Mouse (Mus musculus) CH12.LX (cell line): ENCODE results near the gene Ube4b. TPM values are rescaled to one million over a fixed set of nuclear protein-coding genes. Genes with fewer than 3 reads are reported as not detected.

Experiments
- DNase-seq: peaks from one replicate; pipeline ENCODE4 v3.0.0-alpha.2; 2013; ENCODE audit errors: extremely low read depth
- H3K27ac ChIP-seq: 2 replicates; pipeline ENCODE4 v1.5.1; 2012; ENCODE audit warnings: low read depth, mild to moderate bottlenecking, control low read depth, moderate library complexity; ENCODE audit not compliant: insufficient read depth
- H3K27me3 ChIP-seq: replicated peaks from 2 replicates; pipeline ENCODE3; 2012; ENCODE audit warnings: inconsistent platforms
- H3K36me3 ChIP-seq, 2 experiments: replicated peaks in 1 of 2; 2 replicates each; pipeline versions ENCODE3 to v1.6.1; 2012; ENCODE audit warnings: inconsistent platforms in 1 of 2, low read length in 1 of 2, mild to moderate bottlenecking in 1 of 2, mixed read lengths in 1 of 2, moderate library complexity in 1 of 2; ENCODE audit not compliant: control insufficient read depth in 1 of 2, insufficient read depth in 1 of 2
- H3K4me1 ChIP-seq, 2 experiments: 2 replicates each; pipeline ENCODE4 v1.6.1; 2012; ENCODE audit warnings: inconsistent platforms in 1 of 2, moderate library complexity in 1 of 2; ENCODE audit not compliant: insufficient read depth in 2 of 2, control insufficient read depth in 1 of 2
- H3K4me2 ChIP-seq: 2 replicates; pipeline ENCODE4 v1.6.1; 2012; ENCODE audit warnings: low read depth, mild to moderate bottlenecking, control low read depth; ENCODE audit not compliant: poor library complexity, insufficient read depth, severe bottlenecking
- H3K4me3 ChIP-seq, 3 experiments: fragments of 150-350 bp in 1 of 3; sonication (generic) in 1 of 3; replicated peaks in 1 of 3; 2 replicates each; pipeline versions ENCODE3 to v1.5.1; 2011 to 2012; ENCODE audit warnings: low read depth in 2 of 3, low read length in 2 of 3, mild to moderate bottlenecking in 2 of 3, moderate library complexity in 2 of 3, control low read depth in 1 of 3, improper control_type of control experiment in 1 of 3, inconsistent platforms in 1 of 3, mixed read lengths in 1 of 3; ENCODE audit not compliant: poor library complexity in 1 of 3
- H3K79me2 ChIP-seq: replicated peaks from 2 replicates; pipeline ENCODE4 v1.6.1; 2012; ENCODE audit warnings: mild to moderate bottlenecking, moderate library complexity; ENCODE audit not compliant: control insufficient read depth, poor library complexity, insufficient read depth, severe bottlenecking; ENCODE audit errors: extremely low read depth
- H3K9ac ChIP-seq: 2 replicates; pipeline ENCODE4 v1.6.1; 2012; ENCODE audit warnings: low read depth, mild to moderate bottlenecking, control low read depth, moderate library complexity; ENCODE audit not compliant: insufficient read depth
- H3K9me3 ChIP-seq: replicated peaks from 2 replicates; pipeline ENCODE3; 2012; ENCODE audit warnings: low read length, inconsistent platforms, mixed read lengths
- CHD1 ChIP-seq: IDR thresholded peaks from 2 replicates; pipeline ENCODE4 v1.6.1; 2012; ENCODE audit warnings: low read depth, low read length, improper control_type of control experiment, inconsistent platforms
- CTCF ChIP-seq, 2 experiments: IDR thresholded peaks in 1 of 2; conservative IDR thresholded peaks in 1 of 2; 2 replicates each; pipeline ENCODE4 v1.5.1; 2011 to 2012; ENCODE audit warnings: low read depth in 2 of 2, low read length in 2 of 2, improper control_type of control experiment in 1 of 2, inconsistent platforms in 1 of 2, mild to moderate bottlenecking in 1 of 2, moderate library complexity in 1 of 2
- ELF1 ChIP-seq: IDR thresholded peaks from 2 replicates; pipeline ENCODE4 v1.6.1; 2014; ENCODE audit warnings: low read depth, mild to moderate bottlenecking, inconsistent platforms, low read length, improper control_type of control experiment
- GABPA ChIP-seq: IDR thresholded peaks from 2 replicates; pipeline ENCODE4 v1.6.1; 2012; ENCODE audit warnings: low read depth, low read length, improper control_type of control experiment, inconsistent platforms; ENCODE audit not compliant: insufficient replicate concordance
- JUND ChIP-seq: conservative IDR thresholded peaks from 2 replicates; pipeline ENCODE4 v1.6.1; 2011; ENCODE audit warnings: low read depth, low read length, improper control_type of control experiment
- MAFK ChIP-seq: IDR thresholded peaks from 2 replicates; pipeline ENCODE4 v1.6.1; 2011; ENCODE audit warnings: low read length, improper control_type of control experiment; ENCODE audit not compliant: insufficient replicate concordance
- MAX ChIP-seq: IDR thresholded peaks from 2 replicates; pipeline ENCODE4 v1.6.1; 2011; ENCODE audit warnings: low read length, improper control_type of control experiment
- MEF2A ChIP-seq: IDR thresholded peaks from 2 replicates; pipeline ENCODE4 v1.6.1; 2014; ENCODE audit warnings: low read depth, mild to moderate bottlenecking, inconsistent platforms, low read length, improper control_type of control experiment, borderline replicate concordance
- PAX5 ChIP-seq: IDR thresholded peaks from 2 replicates; pipeline ENCODE4 v1.6.1; 2012; ENCODE audit warnings: low read length, inconsistent platforms, mixed read lengths
- RCOR1 ChIP-seq: conservative IDR thresholded peaks from 2 replicates; pipeline ENCODE4 v1.6.1; 2012; ENCODE audit warnings: low read depth, mild to moderate bottlenecking, inconsistent platforms, low read length, improper control_type of control experiment
- SIN3A ChIP-seq: IDR thresholded peaks from 2 replicates; pipeline ENCODE4 v1.6.1; 2012; ENCODE audit warnings: low read length, improper control_type of control experiment, inconsistent platforms
- UBTF ChIP-seq: IDR thresholded peaks from 2 replicates; pipeline ENCODE4 v1.6.1; 2012; ENCODE audit warnings: low read depth, mild to moderate bottlenecking, inconsistent platforms, low read length, improper control_type of control experiment, moderate library complexity
- USF1 ChIP-seq: IDR thresholded peaks from 2 replicates; pipeline ENCODE4 v1.6.1; 2014; ENCODE audit warnings: low read depth, mild to moderate bottlenecking, inconsistent platforms, low read length, improper control_type of control experiment
- ZKSCAN1 ChIP-seq: IDR thresholded peaks from 2 replicates; pipeline ENCODE4 v1.6.1; 2012; ENCODE audit warnings: low read depth, inconsistent platforms, low read length, improper control_type of control experiment, borderline replicate concordance
- dilution Hi-C: fragments of 300-500 bp; cut with MboI; formaldehyde crosslinking; loops from 2 replicates; pipeline ENCODE4 v1.14.3; 2020; ENCODE audit warnings: low sequenced_read_pairs; ENCODE audit not compliant: extremely low pct_unique_long_range_greater_than_20kb, extremely low pct_ligation_motif_present
- in situ Hi-C: fragments of 300-500 bp; cut with MboI; formaldehyde crosslinking; loops from 3 replicates; pipeline ENCODE4 v1.14.3; 2019; ENCODE audit warnings: low sequenced_read_pairs, low pct_ligation_motif_present, low pct_unique_long_range_greater_than_20kb, mixed read lengths
- polyA plus RNA-seq: library from polyadenylated mRNA; unstranded; fragments of >175 nt; gene quantifications from 2 replicates; pipeline ENCODE4 v1.2.1, GENCODE M21; 2012; ENCODE audit warnings: low read depth; ENCODE audit not compliant: insufficient read length
- total RNA-seq, 2 experiments: library from RNA; depleted of rRNA; stranded (reverse); fragments of 300-350 nt in 1 of 2; fragments of >200 nt in 1 of 2; gene quantifications; 2 replicates each; pipeline ENCODE4 v1.2.3; 2012 to 2014

Ube4b gene
- total and polyA plus RNA-seq, 3 experiments = 13.1 to 60.0 (median 41.6) TPM

DNA sequence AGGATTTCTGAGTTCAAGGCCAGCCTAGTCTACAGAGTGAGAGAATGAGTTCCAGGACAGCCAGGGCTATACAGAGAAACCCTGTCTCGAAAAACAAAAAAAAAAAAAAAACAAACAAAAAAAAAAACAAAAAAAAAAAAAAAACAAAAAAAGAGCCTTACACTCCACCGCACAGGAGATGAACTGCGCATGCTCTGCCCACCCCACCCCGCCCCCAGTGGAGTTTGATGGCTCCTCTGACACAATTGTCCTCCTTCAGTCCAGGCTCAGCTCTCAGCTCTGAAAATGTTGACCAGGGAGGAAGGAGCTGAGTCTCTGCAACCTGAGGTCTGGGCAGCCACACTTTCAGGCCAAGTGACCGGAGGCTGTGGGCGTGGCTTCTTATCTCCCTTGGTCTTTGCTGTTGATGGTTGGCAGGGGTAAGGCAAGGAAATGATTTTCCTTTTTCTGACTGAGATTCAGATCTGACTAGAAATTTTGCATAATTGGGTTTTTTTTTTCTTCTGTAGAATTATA, 36.9 kb upstream of the Ube4b start:
- dilution Hi-C loops = no loop called here
- no peak overlapping the region for H3K4me3 ChIP-seq
- in situ Hi-C loops = no loop called here

GRCm38 (mm10) chr4:149462305-149462971, 35.9 kb upstream of the Ube4b start:
- in situ Hi-C loops = no loop called here
- no peak overlapping the region for H3K4me2 ChIP-seq
- dilution Hi-C loops = no loop called here

More for the DNA sequence above, 36.9 kb upstream of the Ube4b start:
- H3K4me1 ChIP-seq = 0 out of 4 replicates have a peak, but pooled peaks cover 0 to 4% of the 10 kb centered on the region in 2 experiments
- no peak for DNase-seq
- no peaks in the 10 kb centered on the region for H3K9me3 ChIP-seq
- H3K36me3 ChIP-seq = peaks cover 4 to 12% of the 10 kb centered on the region in 2 experiments
- H3K4me2 ChIP-seq = no peak overlapping the region
- no peaks in the 10 kb centered on the region for H3K79me2 ChIP-seq
- no peak for TF ChIP-seq RCOR1
- TF ChIP-seq MAFK = no peak
- TF ChIP-seq GABPA = no peak
- TF ChIP-seq MEF2A = no peak
- no peak for TF ChIP-seq USF1
- no peaks in the 10 kb centered on the region for H3K27me3 ChIP-seq
- no peak overlapping the region for H3K27ac ChIP-seq
- no peak overlapping the region for H3K9ac ChIP-seq

DNA sequence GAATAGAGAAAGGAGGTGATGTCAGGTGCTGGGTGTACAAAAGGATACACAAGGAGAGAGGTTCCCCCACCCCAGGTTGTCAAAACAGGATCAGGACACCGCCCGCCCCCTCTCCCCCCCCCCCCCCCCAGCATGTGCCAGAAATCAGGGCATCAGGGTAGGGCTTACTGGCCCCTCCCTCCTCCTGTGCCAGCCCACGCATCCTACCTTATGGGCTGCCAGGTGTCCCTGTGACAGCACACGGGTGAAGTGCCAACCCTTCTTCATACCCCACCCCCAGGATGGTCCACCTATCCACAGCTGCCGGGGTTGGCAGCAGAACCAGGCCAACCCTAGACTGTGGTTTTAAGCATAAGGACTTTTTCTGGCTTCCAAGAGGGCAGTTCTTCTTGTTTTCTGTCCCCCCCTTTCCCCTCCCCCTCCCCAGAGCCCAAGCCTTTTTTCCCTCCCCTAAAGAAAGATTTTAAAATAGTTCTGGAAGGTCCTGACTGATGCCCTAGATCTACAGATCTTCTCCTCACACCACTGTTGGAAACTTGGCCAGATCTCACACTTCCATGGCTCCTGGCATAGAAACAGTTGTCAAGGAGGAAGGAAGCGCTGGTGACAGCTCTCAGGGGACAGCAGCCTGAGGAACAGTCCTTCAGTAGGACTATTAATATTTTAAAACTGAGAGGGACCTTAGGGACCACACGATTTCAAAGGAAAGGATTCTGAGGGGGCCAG, 35.2 kb upstream of the Ube4b start:
- no peak for TF ChIP-seq MAFK
- no peak for TF ChIP-seq PAX5
- no peak for TF ChIP-seq MAX
- TF ChIP-seq GABPA = no peak
- Histone ChIP-seq H3K36me3 (peaks cover 0 to 1% of the 10 kb centered on the region in 2 experiments), H3K4me1 (0 out of 4 replicates have a peak, but pooled peaks cover 0 to 4% of the 10 kb centered on the region in 2 experiments), H3K27me3 (no peaks in the 10 kb centered on the region), H3K79me2 (no peaks in the 10 kb centered on the region), H3K9me3 (no peaks in the 10 kb centered on the region), H3K27ac (no peak overlapping the region), H3K4me2 (no peak overlapping the region), H3K9ac (no peak overlapping the region), H3K4me3 (no peak overlapping the region)
- DNase-seq = no peak
- in situ Hi-C loops (no loop called here), dilution Hi-C loops (no loop called here)

More at GRCm38 (mm10) chr4:149462305-149462971, 35.9 kb upstream of the Ube4b start:
- no peak for TF ChIP-seq ZKSCAN1
- TF ChIP-seq MAFK = no peak
- TF ChIP-seq CHD1 = no peak
- no peak for TF ChIP-seq UBTF
- no peak for TF ChIP-seq CTCF (conservative IDR thresholded peaks at IDR 0.05 in 1 of 2, IDR thresholded peaks at IDR 0.05 in 1 of 2; ENCODE audit: low read depth in 2 of 2, low read length in 2 of 2)
- no peak for TF ChIP-seq ELF1
- TF ChIP-seq SIN3A = no peak
- TF ChIP-seq USF1 = no peak
- TF ChIP-seq GABPA = no peak
- TF ChIP-seq JUND = no peak
- TF ChIP-seq, all 38 proteins: peak for 0
- H3K27ac ChIP-seq = no peak overlapping the region
- DNase-seq = no peak
- peaks cover 0 to 4% of the 10 kb centered on the region in 2 experiments for H3K36me3 ChIP-seq
- H3K9me3 ChIP-seq = no peaks in the 10 kb centered on the region
- H3K79me2 ChIP-seq = no peaks in the 10 kb centered on the region
- no peak overlapping the region for H3K4me3 ChIP-seq
- H3K4me1 ChIP-seq = 0 out of 4 replicates have a peak, but pooled peaks cover 0 to 4% of the 10 kb centered on the region in 2 experiments
- no peaks in the 10 kb centered on the region for H3K27me3 ChIP-seq
- H3K9ac ChIP-seq = no peak overlapping the region
